Mouse (Mus musculus) heart, embryonic 15.5 days (tissue): ENCODE measurements around the gene Srgap1. TPM values are rescaled to one million over a fixed set of nuclear protein-coding genes. Genes with fewer than 3 reads are reported as not detected.

ENCODE experiments used
- ATAC-seq: fragments of 200-750 bp; cut with Nextera tagmentation; replicated peaks from 2 replicates; pipeline ENCODE4 v1.8.0; 2017; ENCODE audit warnings: low read depth, moderate TSS enrichment; ENCODE audit not compliant: insufficient number of reproducible peaks, insufficient read depth, low FRiP score
- H3K27ac ChIP-seq: fragments of 300-500 bp; sonication (generic); 2 replicates; pipeline ENCODE4 v1.5.1; 2015; ENCODE audit warnings: mild to moderate bottlenecking, inconsistent platforms
- H3K27me3 ChIP-seq: fragments of 300-500 bp; sonication (generic); 2 replicates; pipeline ENCODE4 v1.6.1; 2015; ENCODE audit warnings: inconsistent platforms
- H3K36me3 ChIP-seq: fragments of 300-500 bp; sonication (generic); 2 replicates; pipeline ENCODE4 v1.6.1; 2015; ENCODE audit warnings: mild to moderate bottlenecking, inconsistent platforms
- H3K4me1 ChIP-seq: fragments of 300-500 bp; sonication (generic); replicated peaks from 2 replicates; pipeline ENCODE4 v1.6.1; 2015; ENCODE audit warnings: inconsistent platforms
- H3K4me2 ChIP-seq: fragments of 300-500 bp; sonication (generic); 2 replicates; pipeline ENCODE4 v1.6.1; 2015; ENCODE audit warnings: inconsistent platforms, mild to moderate bottlenecking, moderate library complexity
- H3K4me3 ChIP-seq: fragments of 300-500 bp; sonication (generic); 2 replicates; pipeline ENCODE4 v1.5.1; 2015; ENCODE audit warnings: mild to moderate bottlenecking, inconsistent platforms
- H3K9ac ChIP-seq: fragments of 300-500 bp; sonication (generic); 2 replicates; pipeline ENCODE4 v1.6.1; 2015; ENCODE audit warnings: mild to moderate bottlenecking, inconsistent platforms
- H3K9me3 ChIP-seq: fragments of 300-500 bp; sonication (generic); replicated peaks from 2 replicates; pipeline ENCODE4 v1.6.1; 2016; ENCODE audit warnings: inconsistent platforms
- WGBS: fragments of 180-500 bp; shearing (Covaris S2); methylation state at CpG from one replicate; pipeline ENCODE4 v1.1.7; 2015; ENCODE audit warnings: mixed read lengths; 5-methylcytosine and 5-hydroxymethylcytosine counted together
- polyA plus RNA-seq: library from polyadenylated mRNA; unstranded; fragments of >200 nt; fragmentation: Nextera tagmentation; extraction: Ambion mirVana; gene quantifications from 2 replicates; pipeline ENCODE4 v1.2.1, GENCODE M21; 2015

Gene Srgap1
- polyA plus RNA-seq, 1 experiment from 2014 or later: 7.6 TPM

DNA sequence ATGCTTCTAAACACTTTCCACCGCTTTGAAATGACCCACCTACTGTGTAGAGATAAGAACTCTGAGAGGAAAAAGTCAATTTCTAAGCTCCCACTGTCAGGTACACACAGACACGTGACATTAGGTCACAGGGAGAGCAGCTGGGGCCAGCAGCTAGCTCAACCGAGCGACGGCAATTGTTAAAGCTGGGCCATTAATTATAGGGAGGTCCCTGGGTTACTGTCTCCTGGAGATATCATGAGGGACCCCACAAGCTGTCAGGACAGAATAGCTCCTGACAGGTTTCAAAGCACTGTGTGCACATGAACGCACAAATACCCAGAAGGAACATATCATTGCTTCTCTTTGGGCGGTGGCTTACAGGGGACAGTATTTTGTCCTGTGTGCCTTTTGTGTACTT, 229.1 kb downstream of the Srgap1 start:
- no peak overlapping the region for H3K9ac ChIP-seq
- no peak overlapping the region for H3K4me2 ChIP-seq
- no peak for ATAC-seq
- H3K9me3 ChIP-seq: no peaks in the 10 kb centered on the region
- no peaks in the 10 kb centered on the region for H3K27me3 ChIP-seq
- H3K27ac ChIP-seq: no peak overlapping the region
- H3K36me3 ChIP-seq: peaks cover 6% of the 10 kb centered on the region; the same call in 1 of the 2 replicates
- WGBS: 72% methylated on average over 7 of the region's 7 CpGs
- no peak overlapping the region for H3K4me3 ChIP-seq
- no peaks in the 10 kb centered on the region for H3K4me1 ChIP-seq

DNA sequence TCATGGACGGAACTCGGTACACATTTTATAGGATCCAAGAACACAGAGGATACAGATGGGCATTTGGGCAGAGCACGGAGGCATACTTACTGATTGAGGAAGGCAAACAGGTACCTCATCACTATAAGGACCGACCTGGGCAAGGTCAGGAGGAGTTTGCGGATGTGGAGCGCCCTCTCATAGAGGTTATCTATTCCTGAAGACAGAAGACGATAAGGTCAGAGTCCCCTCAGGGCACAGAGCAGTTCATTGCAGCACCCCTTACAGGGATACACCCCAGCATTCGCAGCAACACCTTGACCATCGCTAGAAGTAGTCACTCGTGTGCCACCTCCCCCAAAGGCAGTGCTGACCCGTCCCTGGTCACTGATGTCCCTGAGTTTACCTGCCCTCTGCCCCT, 239.3 kb downstream of the Srgap1 start:
- Histone ChIP-seq H3K4me1 (0 out of 2 replicates have a peak, but pooled peaks cover 2% of the 10 kb centered on the region), H3K4me2 (no peak overlapping the region), H3K36me3 (peaks cover 3% of the 10 kb centered on the region; the same call in 1 of the 2 replicates), H3K27me3 (no peaks in the 10 kb centered on the region), H3K9me3 (no peaks in the 10 kb centered on the region), H3K9ac (no peak overlapping the region), H3K27ac (no peak overlapping the region), H3K4me3 (no peak overlapping the region)
- ATAC-seq: no peak
- 88% methylated on average over 11 of the region's 11 CpGs for WGBS

GRCm38 (mm10) chr10:121806806-121807205, 240.3 kb downstream of the Srgap1 start:
- H3K9me3 ChIP-seq: no peaks in the 10 kb centered on the region
- no peak overlapping the region for H3K9ac ChIP-seq
- 85% methylated on average over 11 of the region's 11 CpGs for WGBS
- no peak overlapping the region for H3K27ac ChIP-seq
- H3K36me3 ChIP-seq: peaks cover 3% of the 10 kb centered on the region; the same call in 1 of the 2 replicates
- H3K4me2 ChIP-seq: no peak overlapping the region
- H3K4me3 ChIP-seq: no peak overlapping the region
- ATAC-seq: no peak
- no peaks in the 10 kb centered on the region for H3K27me3 ChIP-seq
- H3K4me1 ChIP-seq: 0 out of 2 replicates have a peak, but pooled peaks cover 2% of the 10 kb centered on the region

DNA sequence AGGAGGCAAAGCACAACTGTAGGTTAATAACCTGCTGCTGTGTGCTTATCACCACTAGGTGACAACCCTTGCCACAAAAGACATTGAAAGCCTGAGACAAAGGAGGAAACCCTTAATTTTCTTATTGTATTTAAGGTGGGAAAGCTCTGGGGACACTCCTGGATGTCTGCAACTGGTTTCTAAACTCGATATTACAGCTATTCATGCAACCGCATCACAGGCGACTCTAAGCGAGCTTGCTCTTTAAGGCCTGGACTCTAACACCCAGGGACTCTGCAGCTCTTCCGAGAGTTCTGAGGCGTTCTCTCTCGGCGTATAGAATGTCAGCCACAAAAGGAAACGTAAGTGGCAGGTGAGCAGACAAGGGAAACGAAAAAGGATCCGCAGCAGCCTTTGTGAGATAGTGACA, 241.2 kb downstream of the Srgap1 start:
- Histone ChIP-seq H3K9ac (no peak overlapping the region), H3K27ac (no peak overlapping the region), H3K4me1 (0 out of 2 replicates have a peak, but pooled peaks cover 2% of the 10 kb centered on the region), H3K4me2 (peak overlapping the region; percentile 29; the same call in 1 of the 2 replicates), H3K4me3 (no peak overlapping the region), H3K27me3 (no peaks in the 10 kb centered on the region), H3K9me3 (no peaks in the 10 kb centered on the region), H3K36me3 (peaks cover 3% of the 10 kb centered on the region; the same call in 1 of the 2 replicates)
- ATAC-seq: no peak
- 35% methylated on average over 11 of the region's 11 CpGs for WGBS

- WGBS: 92% methylated on average over 13 of the region's 13 CpGs
- Histone ChIP-seq H3K36me3 (peaks cover 9% of the 10 kb centered on the region), H3K9ac (no peak overlapping the region), H3K4me2 (no peak overlapping the region), H3K4me1 (0 out of 2 replicates have a peak, but pooled peaks cover 2% of the 10 kb centered on the region), H3K27me3 (no peaks in the 10 kb centered on the region), H3K9me3 (no peaks in the 10 kb centered on the region), H3K4me3 (no peak overlapping the region), H3K27ac (no peak overlapping the region)
- no peak for ATAC-seq
These were observed 242.6 kb downstream of the Srgap1 start for GRCm38 (mm10) chr10:121804551-121804950.

DNA sequence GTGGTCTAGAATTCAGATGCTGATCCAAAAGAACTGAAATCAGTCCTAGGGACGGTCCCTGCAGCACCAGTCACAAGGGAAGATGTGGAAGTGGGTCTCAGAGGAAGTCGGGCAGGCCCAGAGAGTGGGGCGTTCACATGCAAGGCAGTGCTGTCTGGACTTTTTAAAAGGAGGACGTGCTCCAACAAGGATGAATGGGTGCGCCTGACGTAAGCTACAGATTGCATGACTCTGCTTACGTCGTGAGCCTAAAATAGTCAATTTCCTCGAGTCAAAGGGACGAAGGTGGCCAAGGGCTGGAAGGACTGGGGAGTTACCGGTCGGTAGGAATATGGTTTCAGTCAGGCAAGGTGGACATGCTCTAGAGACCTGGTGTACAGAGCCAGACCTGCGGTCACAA, 247.1 kb downstream of the Srgap1 start:
- H3K4me1 ChIP-seq: no peaks in the 10 kb centered on the region
- no peak overlapping the region for H3K27ac ChIP-seq
- no peak overlapping the region for H3K9ac ChIP-seq
- H3K27me3 ChIP-seq: no peaks in the 10 kb centered on the region
- WGBS: 85% methylated on average over 13 of the region's 13 CpGs
- no peak for ATAC-seq
- no peak overlapping the region for H3K4me3 ChIP-seq
- peaks cover 9% of the 10 kb centered on the region for H3K36me3 ChIP-seq
- H3K4me2 ChIP-seq: no peak overlapping the region
- H3K9me3 ChIP-seq: no peaks in the 10 kb centered on the region

- H3K36me3 ChIP-seq: peaks cover 10% of the 10 kb centered on the region
- no peak overlapping the region for H3K4me3 ChIP-seq
- no peak overlapping the region for H3K9ac ChIP-seq
- H3K4me1 ChIP-seq: no peaks in the 10 kb centered on the region
- no peak for ATAC-seq
- no peak overlapping the region for H3K27ac ChIP-seq
- H3K4me2 ChIP-seq: no peak overlapping the region
- H3K9me3 ChIP-seq: no peaks in the 10 kb centered on the region
- no peaks in the 10 kb centered on the region for H3K27me3 ChIP-seq
- 71% methylated on average over 8 of the region's 8 CpGs for WGBS
These were observed 250.9 kb downstream of the Srgap1 start for GRCm38 (mm10) chr10:121796027-121796802.

DNA sequence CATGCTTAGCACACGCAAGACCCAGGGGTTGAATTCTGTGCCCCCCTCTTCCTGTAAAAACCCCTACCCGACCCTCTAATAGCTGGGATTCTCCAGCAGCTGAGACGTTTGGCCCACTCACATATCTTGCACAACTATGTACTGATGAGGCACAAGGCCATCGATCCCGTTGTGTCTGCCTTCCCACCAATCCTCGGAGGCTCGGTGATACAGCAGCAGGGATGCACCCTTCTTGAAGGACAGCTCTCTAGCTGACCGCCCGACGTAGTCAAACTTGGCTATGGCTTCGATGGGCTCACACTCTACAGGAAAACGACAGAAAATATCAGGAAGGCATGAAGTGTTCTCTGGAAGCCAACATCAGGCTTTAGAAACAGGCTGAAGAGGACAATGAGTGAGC, 252.6 kb downstream of the Srgap1 start:
- Histone ChIP-seq H3K9ac (no peak overlapping the region), H3K27me3 (no peaks in the 10 kb centered on the region), H3K27ac (no peak overlapping the region), H3K4me3 (no peak overlapping the region), H3K4me2 (no peak overlapping the region), H3K36me3 (peaks cover 4% of the 10 kb centered on the region; the same call in 1 of the 2 replicates), H3K4me1 (no peaks in the 10 kb centered on the region), H3K9me3 (no peaks in the 10 kb centered on the region)
- 87% methylated on average over 12 of the region's 12 CpGs for WGBS
- no peak for ATAC-seq

DNA sequence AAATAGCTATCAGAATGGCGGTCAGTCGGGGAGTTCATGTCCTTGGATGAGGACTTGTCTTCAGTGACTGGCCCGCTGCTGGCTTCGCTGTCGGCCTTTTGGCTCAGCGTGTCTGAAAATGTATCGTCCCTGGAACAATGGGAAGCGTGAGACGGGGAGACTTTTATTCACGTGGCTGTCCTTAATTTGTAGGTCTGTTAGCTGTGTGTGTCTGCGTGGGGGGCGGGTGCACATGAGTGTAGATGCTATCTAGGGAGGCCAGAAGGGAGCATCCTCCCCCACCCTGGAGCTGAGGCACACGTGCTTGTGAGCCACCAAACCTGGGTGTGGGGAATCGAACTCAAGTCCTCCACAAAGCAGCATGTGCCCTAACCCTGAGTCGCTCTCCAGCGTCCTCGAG, 254.5 kb downstream of the Srgap1 start:
- no peak for ATAC-seq

DNA sequence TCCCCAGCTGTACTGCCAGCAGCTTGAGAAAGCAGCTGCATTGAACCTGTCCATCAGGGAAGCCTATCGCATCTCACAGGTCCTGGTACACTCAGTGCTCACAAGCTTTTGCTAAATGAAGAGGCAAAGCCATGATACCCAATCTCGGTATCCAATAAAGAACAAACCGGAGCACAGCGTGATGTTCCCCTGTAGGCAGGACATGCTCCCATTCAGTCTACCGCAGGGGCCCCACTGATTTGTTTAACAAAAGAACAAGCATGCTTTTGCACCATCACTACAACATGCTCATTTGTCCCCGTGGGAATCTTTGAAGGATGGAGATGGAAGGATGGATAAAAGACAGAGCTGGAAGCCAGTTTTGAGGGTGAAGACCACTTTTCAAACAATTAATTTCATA, 257.0 kb downstream of the Srgap1 start:
- H3K9me3 ChIP-seq: no peaks in the 10 kb centered on the region
- H3K36me3 ChIP-seq: peaks cover 12% of the 10 kb centered on the region; the same call in 1 of the 2 replicates
- H3K27me3 ChIP-seq: no peaks in the 10 kb centered on the region
- no peak overlapping the region for H3K9ac ChIP-seq
- no peak overlapping the region for H3K27ac ChIP-seq
- H3K4me3 ChIP-seq: no peak overlapping the region
- no peak overlapping the region for H3K4me2 ChIP-seq
- no peak for ATAC-seq
- 83% methylated on average over 6 of the region's 6 CpGs for WGBS
- no peaks in the 10 kb centered on the region for H3K4me1 ChIP-seq

More for the DNA sequence above, 254.5 kb downstream of the Srgap1 start:
- H3K9me3 ChIP-seq: no peaks in the 10 kb centered on the region
- 92% methylated on average over 17 of the region's 17 CpGs for whole genome bisulfite sequencing
- no peaks in the 10 kb centered on the region for H3K27me3 ChIP-seq
- H3K4me3 ChIP-seq: no peak overlapping the region
- H3K36me3 ChIP-seq: peaks cover 7% of the 10 kb centered on the region; the same call in 1 of the 2 replicates
- H3K4me1 ChIP-seq: no peaks in the 10 kb centered on the region
- no peak overlapping the region for H3K9ac ChIP-seq
- H3K4me2 ChIP-seq: no peak overlapping the region
- no peak overlapping the region for H3K27ac ChIP-seq

GRCm38 (mm10) chr10:121788536-121788935, 258.6 kb downstream of the Srgap1 start:
- H3K4me3 ChIP-seq: no peak overlapping the region
- 86% methylated on average over 3 of the region's 3 CpGs for WGBS
- H3K4me2 ChIP-seq: no peak overlapping the region
- no peaks in the 10 kb centered on the region for H3K27me3 ChIP-seq
- no peak for ATAC-seq
- H3K4me1 ChIP-seq: no peaks in the 10 kb centered on the region
- H3K9ac ChIP-seq: no peak overlapping the region
- H3K36me3 ChIP-seq: peaks cover 22% of the 10 kb centered on the region; the same call in 1 of the 2 replicates
- no peaks in the 10 kb centered on the region for H3K9me3 ChIP-seq
- no peak overlapping the region for H3K27ac ChIP-seq

DNA sequence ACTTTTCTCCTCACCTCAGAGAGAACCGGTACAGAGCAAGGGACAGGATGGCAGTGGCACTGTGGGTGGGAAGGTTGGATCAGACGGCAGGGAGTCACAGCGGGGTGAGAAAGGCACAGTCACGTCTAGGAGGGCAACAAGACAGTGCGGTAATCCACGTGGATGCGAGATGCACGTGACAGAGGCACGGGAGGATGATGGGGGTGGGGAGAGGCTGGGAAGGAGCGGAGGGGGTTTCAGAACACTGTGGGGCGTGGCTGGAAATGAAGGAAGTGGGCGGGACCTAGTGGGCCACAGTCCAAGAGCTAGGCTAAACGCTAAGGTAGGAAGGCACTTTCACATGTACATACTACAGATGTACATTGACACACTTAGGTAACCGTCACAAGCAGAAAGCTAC, 266.0 kb downstream of the Srgap1 start:
- no peak overlapping the region for H3K27ac ChIP-seq

More for the DNA sequence above, 266.0 kb downstream of the Srgap1 start:
- Histone ChIP-seq H3K9me3 (no peaks in the 10 kb centered on the region), H3K9ac (no peak overlapping the region), H3K36me3 (peaks cover 19% of the 10 kb centered on the region; the same call in 1 of the 2 replicates), H3K4me1 (no peaks in the 10 kb centered on the region), H3K4me3 (no peak overlapping the region), H3K4me2 (peak overlapping the region; percentile 27; the same call in 1 of the 2 replicates), H3K27me3 (no peaks in the 10 kb centered on the region)
- ATAC-seq: no peak
- 51% methylated on average over 14 of the region's 14 CpGs for WGBS
